Mouse (Mus musculus) lung, embryonic 16.5 days (tissue): ENCODE data around the gene Kcnk13. TPM values are rescaled to one million over a fixed set of nuclear protein-coding genes. Genes with fewer than 3 reads are reported as not detected.

Experiments
- ATAC-seq: fragments of 200-750 bp; cut with Nextera tagmentation; 2 replicates; pipeline ENCODE4 v1.8.0; 2017; ENCODE audit warnings: low read depth, mild to moderate bottlenecking, moderate library complexity
- H3K27ac ChIP-seq: fragments of 300-500 bp; sonication (generic); 2 replicates; pipeline ENCODE4 v1.5.1; 2014; ENCODE audit warnings: mild to moderate bottlenecking, control low read depth, low read length
- H3K27me3 ChIP-seq: fragments of 300-500 bp; sonication (generic); 2 replicates; pipeline ENCODE4 v1.6.1; 2014; ENCODE audit warnings: low read depth, low read length, mixed read lengths; ENCODE audit not compliant: control insufficient read depth, insufficient read depth
- H3K36me3 ChIP-seq: fragments of 300-500 bp; sonication (generic); 2 replicates; pipeline ENCODE4 v1.6.1; 2014; ENCODE audit warnings: low read length; ENCODE audit not compliant: control insufficient read depth, insufficient read depth
- H3K4me1 ChIP-seq: fragments of 300-500 bp; sonication (generic); replicated peaks from 2 replicates; pipeline ENCODE4 v1.6.1; 2014; ENCODE audit warnings: low read length, mixed read lengths; ENCODE audit not compliant: control insufficient read depth, insufficient read depth
- H3K4me2 ChIP-seq: fragments of 300-500 bp; sonication (generic); 2 replicates; pipeline ENCODE4 v1.6.1; 2014; ENCODE audit warnings: low read depth, low read length, control low read depth
- H3K4me3 ChIP-seq: fragments of 300-500 bp; sonication (generic); 2 replicates; pipeline ENCODE4 v1.5.1; 2014; ENCODE audit warnings: mild to moderate bottlenecking, low read length, control low read depth
- H3K9ac ChIP-seq: fragments of 300-500 bp; sonication (generic); 2 replicates; pipeline ENCODE4 v1.6.1; 2014; ENCODE audit warnings: low read length, control low read depth
- H3K9me3 ChIP-seq: fragments of 300-500 bp; sonication (generic); 2 replicates; pipeline ENCODE4 v1.6.1; 2016; ENCODE audit warnings: low read length; ENCODE audit not compliant: control insufficient read depth
- WGBS: fragments of 180-500 bp; shearing (Covaris S2); extraction: QIAGEN DNeasy Blood & Tissue Kit; methylation state at CpG from one replicate; pipeline ENCODE4 v1.1.7; 2014; 5-methylcytosine and 5-hydroxymethylcytosine counted together
- polyA plus RNA-seq: library from polyadenylated mRNA; unstranded; fragments of >200 nt; fragmentation: Nextera tagmentation; extraction: Ambion mirVana; gene quantifications from 2 replicates; pipeline ENCODE4 v1.2.1, GENCODE M21; 2015

The Kcnk13 gene
- polyA plus RNA-seq, 1 experiment from 2014 or later = 4.9 TPM

DNA sequence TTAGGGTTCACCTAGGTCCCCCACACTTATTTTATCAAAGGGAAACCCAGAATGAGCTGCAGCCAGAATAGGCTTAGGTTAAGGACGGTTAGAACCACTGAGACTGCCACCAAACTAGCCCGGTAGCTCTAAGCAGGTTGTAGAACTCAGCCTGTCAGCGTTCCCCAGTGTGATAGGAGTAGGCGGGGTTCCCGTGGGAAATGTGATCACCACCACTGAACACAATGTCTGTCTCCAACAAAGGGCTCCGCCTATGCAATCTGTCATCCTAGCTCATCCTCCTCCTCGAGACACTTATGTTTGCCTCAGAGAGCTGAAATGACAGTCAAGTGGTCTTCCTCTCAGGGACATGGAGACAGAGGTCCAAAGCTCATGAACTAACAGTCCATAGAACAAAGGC, 86.3 kb downstream of the Kcnk13 start:
- no peak overlapping the region for H3K27ac ChIP-seq
- no peaks in the 10 kb centered on the region for H3K4me1 ChIP-seq
- H3K4me3 ChIP-seq = no peak overlapping the region
- H3K9me3 ChIP-seq = no peaks in the 10 kb centered on the region
- no peaks in the 10 kb centered on the region for H3K36me3 ChIP-seq
- H3K27me3 ChIP-seq = no peaks in the 10 kb centered on the region
- ATAC-seq = no peak
- H3K4me2 ChIP-seq = no peak overlapping the region
- 54% methylated on average over 7 of the region's 7 CpGs for WGBS
- no peak overlapping the region for H3K9ac ChIP-seq

DNA sequence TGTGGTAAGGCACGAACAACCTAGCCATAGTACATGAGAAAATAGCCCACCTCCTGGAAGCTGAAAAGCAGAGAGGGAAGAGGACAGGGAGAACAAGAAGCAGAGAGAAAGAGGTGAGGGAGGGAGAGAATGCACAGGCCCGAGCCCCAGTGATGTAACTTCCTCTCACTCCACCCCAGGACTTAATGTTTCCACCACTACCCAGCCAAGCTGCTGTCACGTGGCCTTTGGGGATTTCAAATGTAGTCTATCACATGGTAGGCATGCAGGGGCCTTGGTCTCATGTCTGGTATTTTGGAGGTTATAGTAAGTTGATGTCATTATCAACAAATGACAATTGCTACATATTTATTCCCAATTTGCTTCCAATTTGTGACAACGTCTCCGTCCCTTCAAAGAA, 89.3 kb downstream of the Kcnk13 start:
- no peak overlapping the region for H3K4me3 ChIP-seq

DNA sequence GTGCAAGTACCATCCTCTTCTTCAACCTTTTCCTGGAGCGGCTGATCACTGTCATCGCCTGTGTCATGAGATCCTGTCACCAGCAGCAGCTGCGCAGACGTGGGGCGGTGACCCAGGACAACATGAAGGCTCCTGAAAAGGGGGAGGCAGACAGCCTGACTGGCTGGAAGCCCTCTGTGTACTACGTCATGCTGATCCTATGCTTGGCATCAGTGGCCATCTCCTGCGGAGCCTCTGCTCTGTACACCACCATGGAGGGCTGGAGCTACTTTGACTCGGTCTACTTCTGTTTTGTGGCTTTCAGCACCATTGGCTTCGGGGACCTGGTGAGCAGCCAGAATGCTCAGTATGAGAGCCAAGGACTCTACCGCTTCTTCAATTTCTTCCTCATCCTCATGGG, 96.8 kb downstream of the Kcnk13 start:
- ATAC-seq = no peak
- Histone ChIP-seq H3K9me3 (no peaks in the 10 kb centered on the region), H3K27me3 (no peaks in the 10 kb centered on the region), H3K4me1 (peaks cover 3% of the 10 kb centered on the region; the same call in 1 of the 2 replicates), H3K9ac (no peak overlapping the region), H3K36me3 (no peaks in the 10 kb centered on the region), H3K4me2 (no peak overlapping the region), H3K27ac (no peak overlapping the region), H3K4me3 (no peak overlapping the region)
- WGBS = 88% methylated on average over 10 of the region's 10 CpGs

More for the DNA sequence above, 89.3 kb downstream of the Kcnk13 start:
- Histone ChIP-seq H3K4me1 (no peaks in the 10 kb centered on the region), H3K9ac (no peak overlapping the region), H3K4me2 (no peak overlapping the region), H3K27ac (no peak overlapping the region), H3K36me3 (no peaks in the 10 kb centered on the region), H3K27me3 (no peaks in the 10 kb centered on the region), H3K9me3 (no peaks in the 10 kb centered on the region)
- 73% methylated on average over 5 of the region's 5 CpGs for WGBS
- no peak for ATAC-seq

DNA sequence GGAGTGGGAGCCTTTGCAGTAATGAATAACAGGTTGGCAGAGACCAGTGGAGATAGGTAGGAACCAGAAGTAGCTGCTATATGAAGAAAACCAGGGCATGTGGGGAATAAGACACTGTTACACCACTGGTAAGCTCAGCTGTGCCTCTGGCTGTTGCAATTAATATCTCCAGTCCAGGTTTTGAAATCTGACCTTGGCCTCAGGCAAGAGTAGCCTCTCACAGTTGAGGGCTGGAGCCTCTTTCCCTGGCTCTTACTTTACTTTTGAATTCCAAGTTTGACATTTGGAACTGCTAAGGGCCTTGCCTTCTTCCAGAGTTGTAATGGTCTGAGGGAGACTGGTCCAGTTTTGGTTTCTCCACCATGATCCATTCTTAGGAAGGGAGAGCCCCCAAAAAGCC, 97.5 kb downstream of the Kcnk13 start:
- no peaks in the 10 kb centered on the region for H3K27me3 ChIP-seq
- peak overlapping the region; percentile 80 for H3K27ac ChIP-seq
- no peaks in the 10 kb centered on the region for H3K9me3 ChIP-seq
- H3K4me1 ChIP-seq = peaks cover 3% of the 10 kb centered on the region; the same call in 1 of the 2 replicates
- no peaks in the 10 kb centered on the region for H3K36me3 ChIP-seq
- no peak overlapping the region for H3K9ac ChIP-seq
- no peak overlapping the region for H3K4me2 ChIP-seq
- no peak overlapping the region for H3K4me3 ChIP-seq
- peak; percentile 53 for ATAC-seq

DNA sequence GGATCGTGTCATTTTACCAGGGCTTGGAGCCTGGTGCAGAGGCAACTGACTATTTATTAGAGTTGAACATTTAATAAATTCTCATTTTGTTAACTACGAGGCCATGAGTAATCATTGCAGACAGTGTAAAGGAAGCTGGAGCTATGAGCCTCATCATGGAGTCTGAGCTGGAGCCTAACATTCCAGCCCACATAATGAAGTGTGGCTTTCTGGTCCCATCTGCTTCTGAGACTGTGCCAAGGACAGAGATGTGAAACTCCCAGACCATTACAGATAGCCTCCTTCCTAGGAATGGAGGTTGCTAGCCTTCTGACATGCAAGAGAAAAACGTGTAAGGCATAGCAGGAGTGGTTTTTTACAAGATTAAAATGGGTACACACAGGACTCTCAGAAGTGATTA, 98.3 kb downstream of the Kcnk13 start:
- no peak overlapping the region for H3K4me3 ChIP-seq
- no peak overlapping the region for H3K9ac ChIP-seq
- H3K27me3 ChIP-seq = no peaks in the 10 kb centered on the region
- no peaks in the 10 kb centered on the region for H3K9me3 ChIP-seq
- no peak overlapping the region for H3K4me2 ChIP-seq
- ATAC-seq = peak; percentile 92
- H3K4me1 ChIP-seq = peaks cover 3% of the 10 kb centered on the region; the same call in 1 of the 2 replicates
- 40% methylated on average over 3 of the region's 3 CpGs for WGBS
- no peaks in the 10 kb centered on the region for H3K36me3 ChIP-seq
- peak overlapping the region; percentile 80 for H3K27ac ChIP-seq

DNA sequence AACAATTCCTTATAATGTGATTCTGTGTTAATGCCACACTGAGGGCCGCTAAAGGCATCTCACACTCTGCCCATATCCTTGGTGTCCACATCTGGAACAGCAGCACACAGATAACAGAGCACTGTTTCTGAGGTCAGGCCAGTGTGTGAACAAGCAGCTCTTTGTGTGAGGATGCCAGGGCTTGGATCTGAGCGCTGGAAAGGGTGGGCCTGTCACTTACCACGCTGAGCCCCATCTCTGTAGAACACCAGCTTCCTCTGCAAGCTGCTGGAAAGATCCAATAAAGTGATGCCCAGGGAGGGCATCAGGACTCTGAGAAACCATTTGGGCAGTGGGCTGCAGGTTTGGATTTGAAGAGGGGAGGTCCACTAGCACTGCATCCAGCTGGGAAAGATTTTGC, 100.8 kb downstream of the Kcnk13 start:
- no peak overlapping the region for H3K9ac ChIP-seq
- H3K36me3 ChIP-seq = no peaks in the 10 kb centered on the region
- no peak for ATAC-seq
- H3K4me2 ChIP-seq = no peak overlapping the region
- WGBS = 65% methylated on average over 3 of the region's 3 CpGs
- no peak overlapping the region for H3K27ac ChIP-seq
- no peaks in the 10 kb centered on the region for H3K27me3 ChIP-seq
- no peaks in the 10 kb centered on the region for H3K9me3 ChIP-seq
- peaks cover 3% of the 10 kb centered on the region; the same call in 1 of the 2 replicates for H3K4me1 ChIP-seq
- no peak overlapping the region for H3K4me3 ChIP-seq

DNA sequence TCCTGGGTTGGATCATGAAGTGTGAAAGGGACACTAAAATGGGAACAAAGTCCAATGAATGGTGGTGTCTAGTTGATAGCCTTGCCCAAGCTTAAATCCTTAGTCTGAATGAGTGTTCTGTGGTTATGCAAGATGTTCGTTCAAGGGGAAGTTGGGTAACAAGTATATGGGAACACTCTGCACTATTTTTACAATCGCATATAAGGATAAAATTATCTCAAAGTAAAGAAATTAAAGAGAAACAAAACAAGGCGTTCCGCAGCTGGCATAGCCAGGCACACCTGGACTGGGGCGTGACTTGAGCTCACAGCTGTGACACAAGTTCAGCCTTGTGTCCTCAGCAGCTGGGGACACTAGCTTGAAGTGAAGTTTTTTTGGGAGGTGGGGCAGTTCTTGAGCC, 103.2 kb downstream of the Kcnk13 start:
- no peaks in the 10 kb centered on the region for H3K27me3 ChIP-seq
- no peaks in the 10 kb centered on the region for H3K9me3 ChIP-seq
- H3K27ac ChIP-seq = no peak overlapping the region; the same call in 1 of the 2 replicates
- WGBS = 76% methylated on average over 5 of the region's 5 CpGs
- H3K4me1 ChIP-seq = no peaks in the 10 kb centered on the region; the same call in 1 of the 2 replicates
- no peak overlapping the region for H3K9ac ChIP-seq
- no peak overlapping the region for H3K4me2 ChIP-seq
- no peak overlapping the region for H3K4me3 ChIP-seq
- H3K36me3 ChIP-seq = no peaks in the 10 kb centered on the region
- no peak for ATAC-seq

DNA sequence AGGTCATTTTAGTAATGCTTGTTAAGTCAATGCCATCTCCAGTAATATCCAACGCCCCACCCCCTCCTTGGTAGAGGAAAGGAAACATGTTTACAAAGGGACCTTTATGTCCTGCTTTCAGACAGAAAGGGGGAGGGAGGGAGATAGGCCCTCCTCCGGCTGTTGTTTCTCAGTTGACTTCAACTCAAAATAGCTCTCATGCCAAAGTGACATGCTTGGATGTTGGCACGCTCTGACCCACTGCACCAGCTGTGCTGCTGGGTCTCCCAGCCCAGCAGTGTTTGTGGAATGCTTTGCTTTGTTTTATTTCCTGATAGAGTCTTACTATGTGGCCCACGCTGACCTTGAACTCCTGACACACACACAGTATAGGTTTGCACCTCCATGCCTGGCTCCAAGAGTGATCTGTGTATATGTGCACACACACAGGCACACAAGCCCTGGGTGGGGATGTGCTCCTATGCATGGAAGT, 108.9 kb downstream of the Kcnk13 start:
- Histone ChIP-seq H3K4me2 (no peak overlapping the region), H3K27ac (no peak overlapping the region), H3K27me3 (no peaks in the 10 kb centered on the region), H3K4me1 (no peaks in the 10 kb centered on the region), H3K9me3 (no peaks in the 10 kb centered on the region), H3K4me3 (no peak overlapping the region), H3K9ac (no peak overlapping the region), H3K36me3 (no peaks in the 10 kb centered on the region)
- ATAC-seq = peak; percentile 34; the same call in 1 of the 2 replicates
- 49% methylated on average over 4 of the region's 4 CpGs for WGBS

DNA sequence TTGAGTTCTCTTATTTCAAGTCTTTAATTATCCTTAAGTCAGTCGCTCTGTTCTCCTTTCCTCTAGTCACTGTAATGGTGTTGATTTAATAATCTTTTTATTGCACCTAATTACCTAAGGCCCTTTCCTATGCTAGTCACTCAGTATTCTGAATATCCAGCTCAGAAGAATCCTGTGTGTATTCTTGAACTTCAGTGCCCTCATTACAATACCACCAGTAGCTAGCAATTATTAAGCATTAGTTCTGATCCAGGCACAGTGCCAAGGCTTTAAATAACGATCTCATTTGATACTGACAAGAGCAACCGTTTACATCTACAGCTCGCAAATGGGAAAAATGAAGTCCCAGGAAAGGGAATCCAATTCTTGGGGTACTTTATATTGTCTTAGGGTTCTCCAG, 111.4 kb downstream of the Kcnk13 start:
- WGBS = 56% methylated on average over 4 of the region's 4 CpGs
- Histone ChIP-seq H3K36me3 (no peaks in the 10 kb centered on the region), H3K27me3 (no peaks in the 10 kb centered on the region), H3K27ac (no peak overlapping the region), H3K4me1 (no peaks in the 10 kb centered on the region), H3K4me3 (no peak overlapping the region), H3K4me2 (no peak overlapping the region), H3K9ac (no peak overlapping the region), H3K9me3 (no peaks in the 10 kb centered on the region)
- no peak for ATAC-seq
